Mouse (Mus musculus): ENCODE results near the gene Asphd1.

- TF ChIP-seq CTCF (IDR thresholded peaks at IDR 0.05; ENCODE audit: low read depth), result no peak
- no peak for TF ChIP-seq EP300 (IDR thresholded peaks at IDR 0.05; ENCODE audit: low read depth)
These were observed 12.6 kb upstream of the Asphd1 start for GRCm38 (mm10) chr7:126961965-126962364.

All from liver, embryonic 14.5 days (tissue).